Mouse (Mus musculus) cerebellum, postnatal 25 days (tissue): ENCODE results near the gene Ncbp1.

ENCODE experiments used
- DNase-seq, 2 experiments: peaks; one replicate each; pipeline ENCODE4 v3.0.0; 2021; ENCODE audit warnings: mixed read lengths in 2 of 2

Gene Ncbp1

GRCm38 (mm10) chr4:46138287-46139222 lies at the start of gene Ncbp1, which contains the start of gene Tstd2:
TSS of gene Ncbp1 (plus strand) at chr4:46138613.
TSS of gene Tstd2 (minus strand) at chr4:46138694.
- peak; percentile 95 to 97 for DNase-seq

- no peak for DNase-seq
Observed at GRCm38 (mm10) chr4:46089524-46090125, 48.8 kb upstream of the Ncbp1 start.

GRCm38 (mm10) chr4:46092429-46093076 lies 45.9 kb upstream of the Ncbp1 start:
- DNase-seq: peak; percentile 68 to 81

- DNase-seq: peak; percentile 64 to 72
Observed at GRCm38 (mm10) chr4:46094916-46095825, 43.2 kb upstream of the Ncbp1 start.

- no peak for DNase-seq
Observed at GRCm38 (mm10) chr4:46095826-46096159, 42.6 kb upstream of the Ncbp1 start.

GRCm38 (mm10) chr4:46096546-46096945 lies 41.9 kb upstream of the Ncbp1 start:
- no peak for DNase-seq

GRCm38 (mm10) chr4:46097591-46097990 lies 40.8 kb upstream of the Ncbp1 start:
- no peak for DNase-seq

GRCm38 (mm10) chr4:46099132-46099531 lies 39.3 kb upstream of the Ncbp1 start:
- peak; percentile 60 to 70 for DNase-seq

GRCm38 (mm10) chr4:46100539-46100938 lies 37.9 kb upstream of the Ncbp1 start:
- no peak for DNase-seq

- DNase-seq: no peak
Observed at GRCm38 (mm10) chr4:46101211-46101711, 37.2 kb upstream of the Ncbp1 start.

- DNase-seq: no peak
Observed at GRCm38 (mm10) chr4:46102078-46102769, 36.2 kb upstream of the Ncbp1 start.

GRCm38 (mm10) chr4:46110084-46110483 lies 28.3 kb upstream of the Ncbp1 start:
- no peak for DNase-seq

- DNase-seq: peak; percentile 73 to 74
Observed at GRCm38 (mm10) chr4:46111361-46111760, 27.1 kb upstream of the Ncbp1 start.

- no peak for DNase-seq
Observed at GRCm38 (mm10) chr4:46115308-46115707, 23.1 kb upstream of the Ncbp1 start.

- DNase-seq: peak; percentile 86
Observed at GRCm38 (mm10) chr4:46116544-46117175, 21.8 kb upstream of the Ncbp1 start.

GRCm38 (mm10) chr4:46117536-46117935 lies 20.9 kb upstream of the Ncbp1 start:
- no peak for DNase-seq

GRCm38 (mm10) chr4:46119514-46120094 lies 18.8 kb upstream of the Ncbp1 start:
- peak in 1 of 2 experiments; percentile 47 for DNase-seq

GRCm38 (mm10) chr4:46120767-46121166 lies 17.6 kb upstream of the Ncbp1 start:
- DNase-seq: no peak

- DNase-seq: no peak
Observed at GRCm38 (mm10) chr4:46123358-46123757, 15.1 kb upstream of the Ncbp1 start.

- peak; percentile 88 to 92 for DNase-seq
Observed at GRCm38 (mm10) chr4:46126541-46126940, 11.9 kb upstream of the Ncbp1 start.
